Mouse (Mus musculus): ENCODE results near the gene Mxi1. TPM values are rescaled to one million over a fixed set of nuclear protein-coding genes. Genes with fewer than 3 reads are reported as not detected.

The Mxi1 gene
- polyA plus RNA-seq, 1 experiment from 2014 or later = 56.4 TPM

- DNase-seq (ENCODE audit: low spot score) = no peak
- no peak for ATAC-seq (ENCODE audit: insufficient read depth, low FRiP score, low TSS enrichment)
Measured at GRCm38 (mm10) chr19:53296331-53297254, 13.7 kb upstream of the Mxi1 start.

GRCm38 (mm10) chr19:53299156-53299828 is 11.0 kb upstream of the Mxi1 start:
- Histone ChIP-seq H3K27me3 (ENCODE audit: control insufficient read depth, insufficient read depth, low read length) (no peaks in the 10 kb centered on the region), H3K9me3 (ENCODE audit: control insufficient read depth, low read length) (no peaks in the 10 kb centered on the region), H3K4me2 (ENCODE audit: low read depth) (no peak overlapping the region), H3K4me1 (ENCODE audit: control insufficient read depth, insufficient read depth, low read length) (no peaks in the 10 kb centered on the region), H3K27ac (ENCODE audit: low read depth, low read length) (no peak overlapping the region), H3K9ac (ENCODE audit: low read length) (no peak overlapping the region), H3K4me3 (ENCODE audit: low read depth, low read length) (no peak overlapping the region), H3K36me3 (ENCODE audit: control insufficient read depth, insufficient read depth, low read length) (no peaks in the 10 kb centered on the region)
- DNase-seq (ENCODE audit: low spot score) (no peak), ATAC-seq (ENCODE audit: insufficient read depth, low FRiP score, low TSS enrichment) (no peak)
- 63% methylated on average over 17 of the region's 17 CpGs for WGBS

More at GRCm38 (mm10) chr19:53296331-53297254, 13.7 kb upstream of the Mxi1 start:
- H3K9ac ChIP-seq (ENCODE audit: low read length) = no peak overlapping the region
- H3K9me3 ChIP-seq (ENCODE audit: control insufficient read depth, low read length) = no peaks in the 10 kb centered on the region
- WGBS = 75% methylated on average over 23 of the region's 23 CpGs
- no peak overlapping the region for H3K4me3 ChIP-seq (ENCODE audit: low read depth, low read length)
- H3K4me2 ChIP-seq (ENCODE audit: low read depth) = no peak overlapping the region
- H3K36me3 ChIP-seq (ENCODE audit: control insufficient read depth, insufficient read depth, low read length) = no peaks in the 10 kb centered on the region
- no peaks in the 10 kb centered on the region for H3K4me1 ChIP-seq (ENCODE audit: control insufficient read depth, insufficient read depth, low read length)
- H3K27me3 ChIP-seq (ENCODE audit: control insufficient read depth, insufficient read depth, low read length) = no peaks in the 10 kb centered on the region
- no peak overlapping the region for H3K27ac ChIP-seq (ENCODE audit: low read depth, low read length)

GRCm38 (mm10) chr19:53299829-53300181 is 10.5 kb upstream of the Mxi1 start:
- 89% methylated on average over 4 of the region's 4 CpGs for WGBS
- H3K4me1 ChIP-seq (ENCODE audit: control insufficient read depth, insufficient read depth, low read length) = no peaks in the 10 kb centered on the region

GRCm38 (mm10) chr19:53303382-53303781 is 6.9 kb upstream of the Mxi1 start:
- H3K27ac ChIP-seq (ENCODE audit: low read depth, low read length) = no peak overlapping the region

More at GRCm38 (mm10) chr19:53299829-53300181, 10.5 kb upstream of the Mxi1 start:
- Histone ChIP-seq H3K27ac (ENCODE audit: low read depth, low read length) (no peak overlapping the region), H3K36me3 (ENCODE audit: control insufficient read depth, insufficient read depth, low read length) (no peaks in the 10 kb centered on the region), H3K4me2 (ENCODE audit: low read depth) (no peak overlapping the region), H3K9me3 (ENCODE audit: control insufficient read depth, low read length) (no peaks in the 10 kb centered on the region), H3K4me3 (ENCODE audit: low read depth, low read length) (no peak overlapping the region), H3K27me3 (ENCODE audit: control insufficient read depth, insufficient read depth, low read length) (no peaks in the 10 kb centered on the region), H3K9ac (ENCODE audit: low read length) (no peak overlapping the region)
- DNase-seq (ENCODE audit: low spot score) = no peak
- no peak for ATAC-seq (ENCODE audit: insufficient read depth, low FRiP score, low TSS enrichment)

GRCm38 (mm10) chr19:53305621-53306020 is 4.7 kb upstream of the Mxi1 start:
- no peak for DNase-seq (ENCODE audit: low spot score)
- Histone ChIP-seq H3K4me3 (ENCODE audit: low read depth, low read length) (no peak overlapping the region), H3K36me3 (ENCODE audit: control insufficient read depth, insufficient read depth, low read length) (no peaks in the 10 kb centered on the region), H3K27me3 (ENCODE audit: control insufficient read depth, insufficient read depth, low read length) (no peaks in the 10 kb centered on the region), H3K4me2 (ENCODE audit: low read depth) (no peak overlapping the region), H3K4me1 (ENCODE audit: control insufficient read depth, insufficient read depth, low read length) (no peaks in the 10 kb centered on the region), H3K9ac (ENCODE audit: low read length) (no peak overlapping the region; the same call in 1 of the 2 replicates), H3K9me3 (ENCODE audit: control insufficient read depth, low read length) (no peaks in the 10 kb centered on the region), H3K27ac (ENCODE audit: low read depth, low read length) (no peak overlapping the region)
- WGBS = 90% methylated on average over 8 of the region's 8 CpGs
- no peak for ATAC-seq (ENCODE audit: insufficient read depth, low FRiP score, low TSS enrichment)

More at GRCm38 (mm10) chr19:53303382-53303781, 6.9 kb upstream of the Mxi1 start:
- H3K9ac ChIP-seq (ENCODE audit: low read length) = no peak overlapping the region
- WGBS = 92% methylated on average over 7 of the region's 7 CpGs
- no peaks in the 10 kb centered on the region for H3K27me3 ChIP-seq (ENCODE audit: control insufficient read depth, insufficient read depth, low read length)
- DNase-seq (ENCODE audit: low spot score) (no peak), ATAC-seq (ENCODE audit: insufficient read depth, low FRiP score, low TSS enrichment) (no peak)
- H3K9me3 ChIP-seq (ENCODE audit: control insufficient read depth, low read length) = no peaks in the 10 kb centered on the region
- H3K36me3 ChIP-seq (ENCODE audit: control insufficient read depth, insufficient read depth, low read length) = no peaks in the 10 kb centered on the region
- no peak overlapping the region for H3K4me2 ChIP-seq (ENCODE audit: low read depth)
- H3K4me3 ChIP-seq (ENCODE audit: low read depth, low read length) = no peak overlapping the region
- H3K4me1 ChIP-seq (ENCODE audit: control insufficient read depth, insufficient read depth, low read length) = no peaks in the 10 kb centered on the region

GRCm38 (mm10) chr19:53306706-53307105 is 3.6 kb upstream of the Mxi1 start:
- Histone ChIP-seq H3K9me3 (ENCODE audit: control insufficient read depth, low read length) (no peaks in the 10 kb centered on the region), H3K36me3 (ENCODE audit: control insufficient read depth, insufficient read depth, low read length) (no peaks in the 10 kb centered on the region), H3K9ac (ENCODE audit: low read length) (no peak overlapping the region), H3K4me3 (ENCODE audit: low read depth, low read length) (no peak overlapping the region), H3K27me3 (ENCODE audit: control insufficient read depth, insufficient read depth, low read length) (no peaks in the 10 kb centered on the region), H3K4me1 (ENCODE audit: control insufficient read depth, insufficient read depth, low read length) (no peaks in the 10 kb centered on the region), H3K27ac (ENCODE audit: low read depth, low read length) (no peak overlapping the region), H3K4me2 (ENCODE audit: low read depth) (no peak overlapping the region)
- no peak for DNase-seq (ENCODE audit: low spot score)
- no peak for ATAC-seq (ENCODE audit: insufficient read depth, low FRiP score, low TSS enrichment)
- 44% methylated on average over 11 of the region's 11 CpGs for WGBS

- DNase-seq (ENCODE audit: low spot score) = no peak
- Histone ChIP-seq H3K4me2 (ENCODE audit: low read depth) (no peak overlapping the region), H3K27ac (ENCODE audit: low read depth, low read length) (no peak overlapping the region), H3K9ac (ENCODE audit: low read length) (no peak overlapping the region), H3K36me3 (ENCODE audit: control insufficient read depth, insufficient read depth, low read length) (no peaks in the 10 kb centered on the region), H3K4me3 (ENCODE audit: low read depth, low read length) (no peak overlapping the region), H3K9me3 (ENCODE audit: control insufficient read depth, low read length) (no peaks in the 10 kb centered on the region), H3K4me1 (ENCODE audit: control insufficient read depth, insufficient read depth, low read length) (no peaks in the 10 kb centered on the region), H3K27me3 (ENCODE audit: control insufficient read depth, insufficient read depth, low read length) (no peaks in the 10 kb centered on the region)
- no peak for ATAC-seq (ENCODE audit: insufficient read depth, low FRiP score, low TSS enrichment)
- 56% methylated on average over 6 of the region's 6 CpGs for WGBS
Measured at GRCm38 (mm10) chr19:53307219-53307618, 3.1 kb upstream of the Mxi1 start.

GRCm38 (mm10) chr19:53309631-53310030 is 687 bp upstream of the Mxi1 start:
- no peak overlapping the region for H3K9ac ChIP-seq (ENCODE audit: low read length)
- no peak overlapping the region for H3K27ac ChIP-seq (ENCODE audit: low read depth, low read length)
- no peaks in the 10 kb centered on the region for H3K9me3 ChIP-seq (ENCODE audit: control insufficient read depth, low read length)
- no peaks in the 10 kb centered on the region for H3K36me3 ChIP-seq (ENCODE audit: control insufficient read depth, insufficient read depth, low read length)
- no peak overlapping the region for H3K4me2 ChIP-seq (ENCODE audit: low read depth)
- 11% methylated on average over 4 of the region's 4 CpGs for WGBS
- DNase-seq (ENCODE audit: low spot score) (no peak), ATAC-seq (ENCODE audit: insufficient read depth, low FRiP score, low TSS enrichment) (no peak)
- no peak overlapping the region for H3K4me3 ChIP-seq (ENCODE audit: low read depth, low read length)
- H3K27me3 ChIP-seq (ENCODE audit: control insufficient read depth, insufficient read depth, low read length) = no peaks in the 10 kb centered on the region
- peaks cover 3% of the 10 kb centered on the region for H3K4me1 ChIP-seq (ENCODE audit: control insufficient read depth, insufficient read depth, low read length)

All from neural tube, embryonic 11.5 days (tissue).